Mouse (Mus musculus) B cell, adult (primary cell): ENCODE measurements around the gene Osbpl5. TPM values are rescaled to one million over a fixed set of nuclear protein-coding genes. Genes with fewer than 3 reads are reported as not detected.

Experiments used
- total RNA-seq: library from RNA; stranded (reverse); gene quantifications from 4 replicates; pipeline ENCODE4 v1.2.4, GENCODE M21; 2023; ENCODE audit not compliant: inconsistent age

Osbpl5 gene
- total RNA-seq = 31.6 to 38.1 TPM (median 35.1 TPM) in 4 replicates

GRCm38 (mm10) chr7:143756125-143757026 lies at the start of gene Osbpl5:
Gene Osbpl5 (minus strand): TSS chr7:143756985.

GRCm38 (mm10) chr7:143783996-143784829 lies 27.4 kb upstream of the Osbpl5 start, which contains the start of gene Mrgpre:
Gene Mrgpre (minus strand): TSS chr7:143784500.

DNA sequence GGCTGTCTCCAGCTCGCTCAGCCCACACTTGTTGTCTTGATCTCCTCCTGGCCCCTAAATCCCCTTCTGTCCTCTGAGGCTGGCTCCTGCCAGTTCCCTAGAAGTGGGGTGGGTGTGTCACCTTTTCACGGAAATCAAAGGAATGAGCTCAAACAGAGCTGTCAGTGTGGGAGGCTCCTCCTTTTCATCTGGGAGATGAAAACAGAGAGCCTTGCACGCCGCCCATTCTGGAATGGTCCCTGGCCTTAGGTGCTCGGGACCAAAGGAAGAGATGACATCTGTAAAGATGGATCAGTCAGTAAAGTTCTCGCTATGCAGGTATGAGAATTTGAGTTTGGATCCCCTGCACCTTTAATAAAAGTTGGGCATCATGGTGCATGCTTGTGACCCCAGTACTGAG lies 10.1 kb upstream of the Osbpl5 start, which contains the start of gene Mrgprg:
TSS of gene Mrgprg (minus strand) at position 101 of the 400 bp plus-strand sequence.

GRCm38 (mm10) chr7:143685359-143686067 lies 71.3 kb downstream of the Osbpl5 start, which contains the start of gene Tnfrsf23:
Gene Tnfrsf23 (minus strand): TSS chr7:143685872.

DNA sequence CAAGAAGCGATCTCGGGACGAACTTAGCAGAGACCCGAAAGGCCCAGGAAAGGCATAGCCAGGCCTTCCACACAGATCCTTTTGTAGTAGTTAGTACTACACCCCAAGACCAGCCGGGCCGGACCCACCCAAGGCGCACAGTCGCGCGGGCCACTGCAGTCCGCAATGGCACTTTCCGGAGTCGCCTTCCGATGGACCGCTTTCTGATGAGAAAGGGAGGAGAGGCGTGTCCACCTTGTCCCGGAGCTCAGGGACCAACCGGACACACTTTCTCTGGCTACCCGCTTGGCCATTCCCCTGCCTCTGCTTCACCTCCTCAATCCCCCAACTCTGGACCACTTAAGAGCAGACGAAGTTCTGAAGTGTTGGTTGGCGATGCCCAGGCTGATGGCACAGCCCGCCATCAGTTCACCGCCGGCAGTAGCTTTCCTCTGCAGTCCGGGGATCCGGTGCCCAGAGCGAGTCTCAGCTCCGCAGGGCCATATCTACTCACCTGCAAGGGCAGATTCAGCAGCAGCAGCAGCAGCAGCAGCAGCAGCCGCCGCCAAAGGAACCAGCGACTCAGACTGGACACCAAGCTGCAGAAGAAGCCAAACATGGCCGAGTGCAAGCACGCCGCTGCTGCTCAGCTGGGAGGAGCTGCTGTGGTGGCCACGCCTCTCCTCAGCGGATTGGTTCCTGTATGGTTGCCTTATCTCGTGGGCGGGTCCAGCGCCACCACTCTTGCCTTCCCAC lies 107.6 kb downstream of the Osbpl5 start, which contains the start of gene Tnfrsf22:
TSS of gene Tnfrsf22 (minus strand) at position 628 of the 735 bp plus-strand sequence.

Other genes starting within 250 kb of the Osbpl5 start
- gene Nap1l4, start 207.9 kb downstream of the Osbpl5 start, total RNA-seq = 138 to 171 TPM (median 144 TPM) in 4 replicates
- gene Cars, start 156.9 kb downstream of the Osbpl5 start, total RNA-seq = 58.7 to 63.9 TPM (median 62.2 TPM) in 4 replicates
- 4.8 to 8.0 TPM (median 6.4 TPM) in 4 replicates for gene Tnfrsf26, start 128.3 kb downstream of the Osbpl5 start, total RNA-seq
- gene Tnfrsf22, start 107.3 kb downstream of the Osbpl5 start, total RNA-seq = 4.7 to 9.0 TPM (median 5.6 TPM) in 4 replicates
- 1.7 to 3.3 TPM (median 2.3 TPM) in 3 of 4 replicates, not detected in the other for gene Tnfrsf23, start 71.1 kb downstream of the Osbpl5 start, total RNA-seq
- gene Mrgprg, start 10.0 kb upstream of the Osbpl5 start, total RNA-seq = not detected in 4 replicates
- gene Mrgpre, start 27.5 kb upstream of the Osbpl5 start, total RNA-seq = 10.5 to 11.2 TPM (median 10.6 TPM) in 4 replicates
- 19.5 to 22.4 TPM (median 20.1 TPM) in 4 replicates for gene Nadsyn1, start 65.9 kb upstream of the Osbpl5 start, total RNA-seq
- gene Dhcr7, start 66.2 kb upstream of the Osbpl5 start, total RNA-seq = 15.7 to 20.9 TPM (median 18.6 TPM) in 4 replicates
- not detected in 4 replicates for gene Gm498, start 109.9 kb upstream of the Osbpl5 start, total RNA-seq
- gene Shank2, start 244.9 kb upstream of the Osbpl5 start, total RNA-seq = 0.30 to 1.5 TPM (median 0.93 TPM) in 4 replicates